Mouse (Mus musculus) heart, embryonic 12.5 days (tissue): ENCODE data around the gene Asxl1. TPM values are rescaled to one million over a fixed set of nuclear protein-coding genes. Genes with fewer than 3 reads are reported as not detected.

Source experiments
- ATAC-seq: fragments of 200-750 bp; cut with Nextera tagmentation; 2 replicates; pipeline ENCODE4 v1.8.0; 2017; ENCODE audit warnings: moderate TSS enrichment, moderate library complexity; ENCODE audit not compliant: insufficient number of reproducible peaks, low FRiP score
- H3K27ac ChIP-seq: fragments of 300-500 bp; sonication (generic); 2 replicates; pipeline ENCODE4 v1.5.1; 2016; ENCODE audit warnings: mild to moderate bottlenecking, moderate library complexity; ENCODE audit not compliant: poor library complexity, severe bottlenecking
- H3K27me3 ChIP-seq: fragments of 300-500 bp; sonication (generic); replicated peaks from 2 replicates; pipeline ENCODE4 v1.6.1; 2016; ENCODE audit warnings: mild to moderate bottlenecking, moderate library complexity
- H3K36me3 ChIP-seq: fragments of 300-500 bp; sonication (generic); 2 replicates; pipeline ENCODE4 v1.6.1; 2016; ENCODE audit warnings: mild to moderate bottlenecking, moderate library complexity
- H3K4me1 ChIP-seq: fragments of 300-500 bp; sonication (generic); replicated peaks from 2 replicates; pipeline ENCODE4 v1.6.1; 2016; ENCODE audit warnings: mild to moderate bottlenecking
- H3K4me2 ChIP-seq: fragments of 300-500 bp; sonication (generic); 2 replicates; pipeline ENCODE4 v1.6.1; 2016; ENCODE audit warnings: mild to moderate bottlenecking, moderate library complexity
- H3K4me3 ChIP-seq: fragments of 300-500 bp; sonication (generic); 2 replicates; pipeline ENCODE4 v1.5.1; 2016; ENCODE audit warnings: mild to moderate bottlenecking
- H3K9ac ChIP-seq: fragments of 300-500 bp; sonication (generic); 2 replicates; pipeline ENCODE4 v1.6.1; 2016; ENCODE audit warnings: mild to moderate bottlenecking, moderate library complexity
- H3K9me3 ChIP-seq: fragments of 300-500 bp; sonication (generic); replicated peaks from 2 replicates; pipeline ENCODE4 v1.6.1; 2016; ENCODE audit warnings: mild to moderate bottlenecking, moderate library complexity
- WGBS: fragments of 180-500 bp; shearing (Covaris S2); methylation state at CpG from one replicate; pipeline ENCODE4 v1.1.7; 2016; 5-methylcytosine and 5-hydroxymethylcytosine counted together
- polyA plus RNA-seq: library from polyadenylated mRNA; unstranded; fragments of >200 nt; fragmentation: Nextera tagmentation; extraction: Ambion mirVana; gene quantifications from 2 replicates; pipeline ENCODE4 v1.2.1, GENCODE M21; 2016

The Asxl1 gene
- polyA plus RNA-seq, 1 experiment from 2014 or later = 14.4 TPM

DNA sequence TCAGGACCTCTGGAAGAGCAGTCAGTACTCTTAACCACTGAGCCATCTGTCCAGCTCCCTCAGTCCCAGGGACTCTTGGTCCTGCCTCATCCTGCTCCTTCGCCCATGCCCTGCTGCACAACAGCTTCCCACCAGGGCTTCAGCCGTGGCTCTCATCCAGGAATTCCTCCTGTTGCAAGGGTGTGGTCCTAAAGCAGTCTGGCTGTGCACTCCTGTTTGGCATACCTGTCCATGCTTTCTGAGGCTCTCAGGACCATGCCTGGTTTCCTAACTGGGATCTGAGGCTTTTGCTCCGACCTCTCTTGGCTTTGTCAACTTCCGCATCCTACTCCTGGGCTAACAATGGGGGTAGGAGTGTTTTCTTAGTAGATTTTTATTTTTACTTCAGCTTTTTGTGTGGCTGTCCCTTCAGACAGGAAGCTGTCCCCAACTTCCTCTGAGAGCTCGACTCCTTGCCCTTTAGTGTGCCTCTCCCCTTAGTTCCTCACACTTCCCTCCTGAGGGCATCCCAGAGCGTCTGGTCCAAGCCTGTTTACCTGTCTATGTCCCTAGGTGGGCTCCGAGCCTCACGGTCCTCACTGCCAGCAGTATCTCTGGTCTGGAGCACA lies 26.5 kb upstream of the Asxl1 start:
- Histone ChIP-seq H3K27me3 (no peaks in the 10 kb centered on the region), H3K36me3 (peaks cover 65% of the 10 kb centered on the region), H3K4me1 (no peaks in the 10 kb centered on the region), H3K9me3 (no peaks in the 10 kb centered on the region), H3K4me2 (no peak overlapping the region), H3K27ac (no peak overlapping the region), H3K9ac (no peak overlapping the region), H3K4me3 (no peak overlapping the region)
- WGBS = 66% methylated on average over 8 of the region's 8 CpGs
- ATAC-seq = no peak

DNA sequence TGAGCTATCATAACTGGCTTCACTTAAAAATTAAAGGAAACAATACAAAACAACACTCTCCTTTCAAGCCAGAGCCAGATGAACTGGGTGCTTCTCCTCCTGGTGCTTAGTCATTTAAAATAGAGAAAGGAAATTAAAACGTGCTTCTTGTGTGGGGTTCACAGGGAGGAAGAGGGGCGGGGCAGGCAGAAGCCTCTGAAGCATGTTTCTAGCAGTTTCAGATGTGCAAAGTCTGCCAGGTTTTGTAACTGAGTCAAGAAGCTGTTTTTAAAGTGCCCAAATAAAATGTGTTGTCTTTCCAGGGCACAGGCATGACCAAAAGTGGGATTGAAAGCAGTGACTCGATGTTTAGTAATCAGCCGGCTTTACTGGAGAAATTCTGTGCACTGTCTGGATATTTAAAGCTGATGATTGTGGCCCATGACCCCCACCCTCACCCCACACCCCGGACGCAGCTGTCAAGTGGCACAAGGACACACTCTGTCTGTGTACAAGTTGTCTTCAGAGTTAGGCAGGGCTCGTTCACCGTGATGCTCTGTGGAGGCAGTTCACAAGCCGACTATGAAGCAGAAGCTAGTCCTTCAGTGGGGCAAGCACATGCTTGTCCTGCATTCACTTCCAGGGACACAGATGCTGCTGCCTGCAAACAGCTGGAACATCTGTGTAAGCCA lies 19.8 kb upstream of the Asxl1 start:
- H3K9me3 ChIP-seq = no peaks in the 10 kb centered on the region
- peaks cover 72% of the 10 kb centered on the region for H3K36me3 ChIP-seq
- H3K4me2 ChIP-seq = no peak overlapping the region
- no peak overlapping the region for H3K9ac ChIP-seq
- WGBS = 79% methylated on average over 9 of the region's 9 CpGs
- ATAC-seq = no peak
- no peaks in the 10 kb centered on the region for H3K27me3 ChIP-seq
- H3K27ac ChIP-seq = no peak overlapping the region
- H3K4me1 ChIP-seq = no peaks in the 10 kb centered on the region
- H3K4me3 ChIP-seq = no peak overlapping the region

- no peak for ATAC-seq
- Histone ChIP-seq H3K4me1 (peaks cover 13% of the 10 kb centered on the region), H3K9ac (no peak overlapping the region), H3K4me3 (no peak overlapping the region), H3K4me2 (no peak overlapping the region), H3K27ac (no peak overlapping the region), H3K27me3 (no peaks in the 10 kb centered on the region), H3K36me3 (peaks cover 44% of the 10 kb centered on the region), H3K9me3 (no peaks in the 10 kb centered on the region)
- 91% methylated on average over 5 of the region's 5 CpGs for WGBS
These were observed 13.4 kb upstream of the Asxl1 start for GRCm38 (mm10) chr2:153332271-153332670.

DNA sequence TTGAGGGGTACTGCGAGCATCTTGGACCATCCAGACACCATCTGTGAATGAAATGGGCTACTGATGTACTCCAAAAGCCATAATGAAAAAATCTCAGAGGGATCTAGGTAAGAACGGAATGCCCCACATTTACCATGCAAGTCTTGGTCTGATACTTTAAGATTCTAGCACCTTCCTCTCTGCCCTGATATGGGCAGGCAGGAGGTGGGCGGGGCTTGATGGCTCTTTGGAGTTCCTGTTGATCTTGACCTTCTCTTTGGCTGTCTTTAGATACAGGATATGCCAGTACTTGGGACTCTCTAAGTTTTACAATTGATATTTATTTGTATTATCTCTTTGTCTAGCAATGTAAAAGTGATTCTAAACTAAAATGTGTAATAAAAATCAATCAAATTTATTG lies 12.6 kb upstream of the Asxl1 start:
- Histone ChIP-seq H3K4me1 (peaks cover 20% of the 10 kb centered on the region), H3K9ac (no peak overlapping the region), H3K4me2 (no peak overlapping the region), H3K9me3 (no peaks in the 10 kb centered on the region), H3K4me3 (no peak overlapping the region), H3K36me3 (peaks cover 44% of the 10 kb centered on the region), H3K27me3 (no peaks in the 10 kb centered on the region), H3K27ac (no peak overlapping the region)
- no peak for ATAC-seq
- WGBS = 88% methylated on average over 3 of the region's 3 CpGs

DNA sequence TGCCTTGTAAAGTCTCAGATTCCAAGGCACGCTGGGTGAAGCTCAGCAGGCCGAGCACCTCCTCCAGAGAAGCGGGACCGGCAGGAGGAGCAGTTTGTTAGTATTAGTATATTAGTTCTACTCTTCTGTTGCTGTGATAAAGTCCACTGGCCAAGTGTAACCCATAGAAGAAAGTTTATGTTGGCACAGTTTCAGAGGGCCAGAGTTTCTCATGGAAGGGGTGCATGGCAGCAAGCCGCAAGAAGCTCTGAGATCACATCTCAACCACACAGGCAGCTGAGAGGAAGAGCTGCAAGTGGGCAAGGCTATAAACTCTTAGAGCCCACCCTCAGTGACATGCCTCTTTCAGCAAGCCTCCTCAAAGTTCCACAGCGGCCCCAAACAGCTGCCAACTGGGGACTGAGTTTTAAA lies 11.8 kb upstream of the Asxl1 start:
- H3K9me3 ChIP-seq = no peaks in the 10 kb centered on the region
- peaks cover 37% of the 10 kb centered on the region for H3K36me3 ChIP-seq
- no peak overlapping the region for H3K4me3 ChIP-seq
- no peak overlapping the region for H3K4me2 ChIP-seq
- H3K27ac ChIP-seq = no peak overlapping the region
- peak; percentile 63; the same call in 1 of the 2 replicates for ATAC-seq
- WGBS = 65% methylated on average over 6 of the region's 6 CpGs
- H3K27me3 ChIP-seq = no peaks in the 10 kb centered on the region
- peaks cover 25% of the 10 kb centered on the region for H3K4me1 ChIP-seq
- no peak overlapping the region for H3K9ac ChIP-seq

- Histone ChIP-seq H3K27me3 (no peaks in the 10 kb centered on the region), H3K36me3 (peaks cover 36% of the 10 kb centered on the region), H3K9ac (no peak overlapping the region), H3K4me3 (no peak overlapping the region), H3K9me3 (no peaks in the 10 kb centered on the region), H3K4me1 (peaks cover 25% of the 10 kb centered on the region), H3K4me2 (no peak overlapping the region), H3K27ac (no peak overlapping the region)
- 60% methylated on average over 3 of the region's 3 CpGs for WGBS
- ATAC-seq = no peak
These were observed 11.3 kb upstream of the Asxl1 start for GRCm38 (mm10) chr2:153334281-153334680.

- Histone ChIP-seq H3K4me3 (no peak overlapping the region), H3K4me1 (peaks cover 25% of the 10 kb centered on the region), H3K36me3 (peaks cover 18% of the 10 kb centered on the region), H3K9ac (no peak overlapping the region), H3K27ac (no peak overlapping the region), H3K4me2 (no peak overlapping the region), H3K9me3 (no peaks in the 10 kb centered on the region), H3K27me3 (no peaks in the 10 kb centered on the region)
- 36% methylated on average over 2 of the region's 2 CpGs for WGBS
- no peak for ATAC-seq
These were observed 9.5 kb upstream of the Asxl1 start for GRCm38 (mm10) chr2:153336117-153336516.

DNA sequence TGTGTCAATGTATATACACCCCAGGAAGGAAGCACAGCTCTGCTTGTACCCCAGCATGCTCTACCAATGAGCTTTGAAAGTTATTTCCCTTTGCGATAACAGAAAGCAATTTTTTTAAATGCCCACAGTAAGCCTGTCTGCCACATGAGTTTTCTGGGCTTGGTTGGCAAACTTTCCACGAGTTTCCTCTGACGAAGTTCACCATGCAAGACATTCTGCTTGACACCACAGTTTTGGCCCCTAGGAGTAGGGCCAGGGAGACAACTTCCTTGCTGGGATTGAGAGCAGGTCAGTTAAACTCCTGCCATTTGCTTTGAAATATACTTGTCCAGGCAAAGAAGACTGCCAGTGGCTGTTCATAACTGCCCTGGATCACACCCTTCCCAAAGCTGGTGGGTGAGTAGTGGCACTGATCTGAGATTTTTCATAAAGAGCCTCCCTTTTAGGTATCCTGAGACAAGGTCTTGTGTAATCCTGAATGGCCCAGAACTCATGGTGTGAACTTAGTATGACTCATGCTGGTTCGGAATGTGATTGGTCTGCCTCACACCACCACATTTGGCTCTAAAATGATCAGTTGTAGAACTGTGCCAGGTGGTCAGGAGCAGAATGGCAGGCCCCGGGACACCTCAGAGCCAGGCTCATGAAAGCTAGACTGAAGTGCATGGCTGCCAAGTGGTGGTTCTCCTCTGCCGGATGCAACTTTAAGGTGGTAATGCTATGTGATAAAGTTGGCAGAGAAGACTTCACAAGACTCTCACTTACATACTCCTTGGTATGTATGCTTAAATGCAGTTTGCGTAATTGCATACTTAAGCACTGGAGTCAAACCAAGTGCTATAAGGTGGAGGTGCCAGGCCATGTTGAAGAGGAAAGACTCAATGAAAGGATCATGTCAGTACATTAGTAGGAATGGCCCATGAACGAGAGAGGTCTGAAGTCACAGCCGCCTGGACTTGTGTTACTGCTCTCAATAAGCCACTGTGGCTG lies 7.0 kb upstream of the Asxl1 start:
- 80% methylated on average over 9 of the region's 9 CpGs for WGBS
- H3K27ac ChIP-seq = no peak overlapping the region

GRCm38 (mm10) chr2:153342166-153342565 lies 3.5 kb upstream of the Asxl1 start:
- Histone ChIP-seq H3K9ac (no peak overlapping the region), H3K4me1 (peaks cover 19% of the 10 kb centered on the region), H3K4me2 (no peak overlapping the region), H3K27ac (no peak overlapping the region), H3K27me3 (no peaks in the 10 kb centered on the region), H3K36me3 (peaks cover 11% of the 10 kb centered on the region), H3K4me3 (no peak overlapping the region), H3K9me3 (no peaks in the 10 kb centered on the region)
- ATAC-seq = no peak
- WGBS = 89% methylated on average over 6 of the region's 6 CpGs

More for the DNA sequence above, 7.0 kb upstream of the Asxl1 start:
- Histone ChIP-seq H3K4me1 (peaks cover 20% of the 10 kb centered on the region), H3K27me3 (no peaks in the 10 kb centered on the region), H3K36me3 (peaks cover 11% of the 10 kb centered on the region), H3K4me3 (no peak overlapping the region), H3K4me2 (no peak overlapping the region), H3K9ac (no peak overlapping the region), H3K9me3 (no peaks in the 10 kb centered on the region)
- ATAC-seq = no peak

GRCm38 (mm10) chr2:153342602-153343001 lies 3.0 kb upstream of the Asxl1 start:
- 72% methylated on average over 3 of the region's 3 CpGs for WGBS
- H3K9me3 ChIP-seq = no peaks in the 10 kb centered on the region
- peaks cover 11% of the 10 kb centered on the region for H3K36me3 ChIP-seq
- H3K27ac ChIP-seq = no peak overlapping the region
- no peak for ATAC-seq
- peaks cover 14% of the 10 kb centered on the region for H3K4me1 ChIP-seq
- H3K4me2 ChIP-seq = no peak overlapping the region
- no peak overlapping the region for H3K4me3 ChIP-seq
- no peaks in the 10 kb centered on the region for H3K27me3 ChIP-seq
- no peak overlapping the region for H3K9ac ChIP-seq

DNA sequence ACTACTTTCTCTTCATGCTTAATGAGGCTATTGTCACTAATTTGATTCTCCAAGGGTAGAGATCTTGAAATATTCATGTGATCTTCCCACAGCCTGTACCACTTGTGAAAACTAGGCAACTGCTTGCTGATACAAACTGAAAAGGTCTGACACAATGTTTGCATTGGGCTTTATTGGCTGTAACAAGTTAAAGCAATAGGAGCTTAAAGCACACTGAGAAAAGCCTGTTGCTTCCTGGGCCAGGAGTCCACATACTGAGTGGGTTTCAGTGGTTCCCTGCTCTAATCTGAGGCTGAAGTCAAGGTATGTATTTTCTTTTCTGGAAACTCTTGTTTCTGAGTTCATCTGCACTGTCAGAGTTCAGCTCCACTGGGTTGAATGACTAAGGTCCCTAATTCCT lies 2.4 kb upstream of the Asxl1 start:
- Histone ChIP-seq H3K36me3 (peaks cover 11% of the 10 kb centered on the region), H3K27ac (no peak overlapping the region), H3K4me3 (no peak overlapping the region), H3K4me1 (peaks cover 9% of the 10 kb centered on the region), H3K27me3 (no peaks in the 10 kb centered on the region), H3K9me3 (no peaks in the 10 kb centered on the region), H3K4me2 (no peak overlapping the region), H3K9ac (no peak overlapping the region)
- no peak for ATAC-seq
